Mouse (Mus musculus): Measurements from ENCODE around the gene Madcam1.

- no peak for TF ChIP-seq CTCF (IDR thresholded peaks at IDR 0.05; ENCODE audit: extremely low read depth, insufficient read depth, insufficient read length, insufficient replicate concordance)
- no peak for TF ChIP-seq POLR2A (IDR thresholded peaks at IDR 0.05; ENCODE audit: low read depth, low read length)
Observed at GRCm38 (mm10) chr10:79638486-79639204, 25.7 kb upstream of the Madcam1 start.

All from spleen, adult 2 months (tissue).